Mouse (Mus musculus) T-cell, adult 2 months (primary cell): ENCODE measurements at regions not wholly inside any gene's neighbourhood (a gene's known extent, or its start where the extent isn't known, plus 50 kb on each side); places are given as distances from the start of the nearest gene placed in this dataset.

Experiments used
- DNase-seq: peaks from one replicate; pipeline ENCODE4 v3.0.0; 2022; ENCODE audit warnings: low spot score

- DNase-seq: no peak
Observed at GRCm38 (mm10) chr2:166401860-166402259, 246.4 kb upstream of the Sulf2 start.

DNA sequence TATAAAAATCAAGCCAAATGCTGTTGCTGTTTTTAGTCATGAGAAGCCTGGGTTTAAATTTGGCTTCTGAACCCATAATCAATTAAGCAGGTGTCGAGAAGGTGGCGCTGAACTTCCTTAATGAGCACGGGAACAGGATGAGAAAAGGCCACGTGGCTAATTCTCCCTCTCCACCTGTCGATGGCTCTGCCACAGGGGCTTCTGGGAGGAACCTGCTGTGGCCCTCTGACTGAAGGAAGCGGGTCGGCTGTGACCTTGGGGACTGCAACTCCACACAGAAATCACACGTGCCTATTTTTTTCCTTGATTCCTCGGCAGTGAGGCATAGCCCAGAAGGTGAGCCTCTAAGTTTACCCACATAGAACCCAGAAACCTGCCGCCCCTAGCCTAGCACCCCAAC lies 244.8 kb upstream of the Sulf2 start:
- no peak for DNase-seq

DNA sequence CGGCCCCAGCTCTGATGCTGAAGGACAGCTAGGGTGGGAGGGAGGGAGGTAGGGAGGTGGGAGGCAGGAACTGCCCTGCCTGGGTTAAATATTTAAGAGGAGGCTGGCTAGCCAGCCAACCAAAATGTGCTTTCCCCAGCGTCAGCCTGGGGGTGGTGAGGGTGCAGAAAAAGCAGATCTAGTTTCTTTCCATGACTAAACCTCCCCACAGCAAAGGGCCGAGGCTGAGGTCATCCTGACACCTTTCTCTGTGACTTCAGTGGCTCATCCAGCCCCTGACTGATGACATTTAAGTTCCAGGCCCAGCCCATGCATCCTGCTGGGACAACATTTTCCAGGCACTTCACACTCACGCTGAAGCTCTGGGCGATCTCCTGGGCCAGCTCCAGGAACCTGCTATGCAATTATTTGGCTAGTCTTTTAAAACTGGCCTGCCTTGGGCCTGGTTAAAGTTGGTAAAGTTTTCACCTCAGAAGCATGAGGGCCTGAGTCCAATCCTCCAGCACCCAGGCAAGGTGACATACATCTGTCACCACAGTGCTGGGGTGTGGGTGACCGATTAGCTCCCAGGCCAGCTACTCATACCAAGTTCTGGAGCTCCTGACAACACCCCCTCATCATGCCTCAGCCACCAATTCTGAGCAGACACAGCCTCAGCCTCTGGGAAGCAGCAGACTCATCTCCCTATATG lies 243.8 kb upstream of the Sulf2 start:
- DNase-seq: no peak

- no peak for DNase-seq
Observed at GRCm38 (mm10) chr2:166398774-166399139, 243.3 kb upstream of the Sulf2 start.

- DNase-seq: no peak
Observed at GRCm38 (mm10) chr2:166398156-166398555, 242.7 kb upstream of the Sulf2 start.

GRCm38 (mm10) chr2:166394666-166395065 lies 239.2 kb upstream of the Sulf2 start:
- DNase-seq: no peak

- DNase-seq: no peak
Observed at GRCm38 (mm10) chr2:166391176-166391575, 235.7 kb upstream of the Sulf2 start.

- no peak for DNase-seq
Observed at GRCm38 (mm10) chr2:166388050-166388449, 232.6 kb upstream of the Sulf2 start.

- no peak for DNase-seq
Observed at GRCm38 (mm10) chr2:166386817-166387216, 231.4 kb upstream of the Sulf2 start.

GRCm38 (mm10) chr2:166384583-166384982 lies 229.1 kb upstream of the Sulf2 start:
- no peak for DNase-seq

DNA sequence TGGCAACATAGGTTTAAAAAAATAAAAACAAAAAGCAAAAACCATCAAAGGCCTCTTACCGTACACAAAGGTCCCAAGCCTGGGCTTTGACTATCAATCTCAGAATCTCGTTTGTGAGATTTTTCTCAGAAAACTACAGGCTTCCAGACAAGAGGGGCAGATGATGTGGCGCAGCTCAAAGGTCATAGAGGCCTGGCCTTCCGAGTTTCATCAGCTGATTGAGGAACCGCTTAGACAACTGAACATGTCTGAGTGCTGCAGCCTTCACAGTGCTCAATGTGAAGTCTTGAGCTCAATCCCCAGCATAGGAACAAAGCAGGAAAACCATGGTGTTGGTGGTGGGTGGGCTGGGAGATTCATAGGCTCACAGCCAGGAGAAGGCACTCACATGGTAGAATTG lies 227.9 kb upstream of the Sulf2 start:
- DNase-seq: no peak

DNA sequence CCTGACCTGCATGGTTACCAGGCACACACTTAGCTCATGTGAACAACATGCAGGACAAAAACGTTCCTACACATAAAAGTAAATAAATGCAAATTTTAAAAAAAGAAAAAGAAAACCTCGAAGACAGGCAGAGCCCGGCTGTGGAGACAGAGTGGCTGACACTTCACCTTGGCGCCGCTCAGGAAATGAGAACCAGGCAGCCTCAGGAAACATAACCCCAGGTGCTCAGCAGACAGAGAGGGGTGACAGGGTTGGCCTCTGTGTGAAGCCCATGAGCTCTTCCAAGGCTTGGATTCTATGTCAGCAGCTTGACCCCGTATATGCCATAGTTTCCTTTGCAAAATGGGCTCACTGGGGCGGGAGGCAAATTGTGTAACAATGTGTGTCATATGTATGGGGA lies 226.7 kb upstream of the Sulf2 start:
- no peak for DNase-seq

GRCm38 (mm10) chr2:166380854-166381253 lies 225.4 kb upstream of the Sulf2 start:
- no peak for DNase-seq

- DNase-seq: no peak
Observed at GRCm38 (mm10) chr2:166378325-166378724, 222.9 kb upstream of the Sulf2 start.

- DNase-seq: no peak
Observed at GRCm38 (mm10) chr2:166377329-166377728, 221.9 kb upstream of the Sulf2 start.

DNA sequence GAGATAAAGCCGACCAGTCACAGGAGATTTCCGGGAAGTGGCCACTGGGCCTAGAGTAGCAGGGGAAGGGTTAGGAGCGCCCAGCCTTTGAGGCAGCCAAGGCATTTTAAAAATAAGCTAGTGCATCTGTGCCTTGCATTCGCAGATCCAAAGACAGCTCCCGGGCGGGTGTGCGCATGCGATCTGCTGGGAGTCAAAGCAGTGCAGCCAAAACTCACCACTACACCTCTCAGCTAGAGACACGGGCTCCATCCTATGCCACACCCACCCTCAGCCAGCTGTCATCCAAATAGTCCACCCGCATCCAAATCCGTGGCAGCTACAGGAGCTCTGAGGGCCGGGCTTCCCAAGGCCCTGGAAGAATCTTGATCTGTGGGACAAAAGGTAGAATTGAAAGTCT lies 220.2 kb upstream of the Sulf2 start:
- DNase-seq: no peak

- no peak for DNase-seq
Observed at GRCm38 (mm10) chr2:166370776-166371175, 215.3 kb upstream of the Sulf2 start.

DNA sequence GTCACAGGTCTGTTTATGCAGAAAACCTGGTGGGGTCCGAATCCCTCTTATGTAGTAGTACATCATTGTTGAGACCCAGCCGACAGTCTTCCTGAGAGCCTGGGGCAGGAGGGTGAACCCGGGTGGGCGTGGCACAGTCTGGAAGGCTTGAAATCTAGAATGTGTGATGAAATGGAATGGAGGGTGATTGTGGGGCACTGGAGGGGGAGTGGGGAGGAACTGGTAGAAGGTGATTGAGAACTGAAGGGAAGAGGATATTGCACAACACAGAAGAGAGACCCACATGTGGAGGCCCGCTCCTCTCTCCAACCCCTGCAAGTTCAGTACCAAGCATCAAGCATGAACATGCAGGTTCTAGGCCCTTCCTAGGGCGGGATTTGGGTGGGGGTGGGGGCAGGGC lies 206.2 kb upstream of the Sulf2 start:
- DNase-seq: no peak

- DNase-seq: no peak
Observed at GRCm38 (mm10) chr2:166360786-166361185, 205.3 kb upstream of the Sulf2 start.

- no peak for DNase-seq
Observed at GRCm38 (mm10) chr2:166359995-166360394, 204.5 kb upstream of the Sulf2 start.

GRCm38 (mm10) chr2:166357824-166358223 lies 202.4 kb upstream of the Sulf2 start:
- no peak for DNase-seq

- DNase-seq: no peak
Observed at GRCm38 (mm10) chr2:166355944-166356343, 200.5 kb upstream of the Sulf2 start.

GRCm38 (mm10) chr2:166355446-166355845 lies 200.0 kb upstream of the Sulf2 start:
- DNase-seq: no peak

DNA sequence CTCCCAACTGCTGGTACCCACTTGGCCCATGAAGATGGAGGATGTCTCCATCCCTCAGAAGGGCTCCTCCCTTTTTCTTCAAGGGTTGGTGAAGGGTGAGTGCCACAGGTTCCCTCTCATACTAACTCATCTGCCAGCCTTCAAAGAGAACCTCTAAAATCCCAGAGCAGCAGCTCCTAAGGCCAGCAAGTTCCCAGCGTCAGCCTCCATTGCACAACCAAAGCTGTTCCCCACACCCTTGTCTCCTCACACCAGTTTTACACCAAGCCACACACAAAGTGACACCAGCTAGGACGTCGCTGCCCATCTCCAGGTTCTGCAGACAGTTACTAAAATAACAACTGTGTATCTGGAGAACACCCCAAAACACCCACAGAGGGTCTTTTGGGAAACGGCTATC lies 198.9 kb upstream of the Sulf2 start:
- no peak for DNase-seq
